Mouse (Mus musculus) C2C12 (cell line): ENCODE measurements around the gene Crtac1. TPM values are rescaled to one million over a fixed set of nuclear protein-coding genes. Genes with fewer than 3 reads are reported as not detected.

Experiments used
- H3K27me3 ChIP-seq: one replicate; pipeline ENCODE4 v1.6.1; 2011; ENCODE audit not compliant: control insufficient read depth, insufficient read depth, insufficient read length
- H3K36me3 ChIP-seq: one replicate; pipeline ENCODE4 v1.6.1; 2011; ENCODE audit not compliant: control insufficient read depth, insufficient read depth
- H3K4me3 ChIP-seq: one replicate; pipeline ENCODE4 v1.5.1; 2011; ENCODE audit warnings: mild to moderate bottlenecking, control low read depth; ENCODE audit not compliant: poor library complexity, insufficient read depth, severe bottlenecking
- H3K79me2 ChIP-seq: one replicate; pipeline ENCODE4 v1.6.1; 2011; ENCODE audit not compliant: control insufficient read depth, insufficient read depth
- H3K79me3 ChIP-seq: one replicate; pipeline ENCODE4 v1.6.1; 2011; ENCODE audit warnings: low read depth, control low read depth
- H3ac ChIP-seq: one replicate; pipeline ENCODE3; 2011; ENCODE audit warnings: low read depth; ENCODE audit not compliant: control insufficient read depth, insufficient read length
- CEBPB ChIP-seq: IDR thresholded peaks from one replicate; pipeline ENCODE4 v1.6.1; 2011; ENCODE audit warnings: low read depth, mild to moderate bottlenecking, control low read depth, moderate library complexity
- CTCF ChIP-seq: IDR thresholded peaks from one replicate; pipeline ENCODE4 v1.5.1; 2011; ENCODE audit not compliant: control insufficient read depth, insufficient read depth, insufficient read length
- FOSL1 ChIP-seq: IDR thresholded peaks from one replicate; pipeline ENCODE4 v1.8.0; 2011; ENCODE audit warnings: mild to moderate bottlenecking, low read length; ENCODE audit not compliant: poor library complexity, insufficient read depth, severe bottlenecking
- MAX ChIP-seq: IDR thresholded peaks from one replicate; pipeline ENCODE4 v1.6.1; 2011; ENCODE audit warnings: mild to moderate bottlenecking, control low read depth
- MYOD1 ChIP-seq: IDR thresholded peaks from one replicate; pipeline ENCODE4 v1.6.1; 2011; ENCODE audit warnings: low read depth; ENCODE audit not compliant: control insufficient read depth, insufficient read length
- MYOG ChIP-seq: IDR thresholded peaks from one replicate; pipeline ENCODE4 v1.6.1; 2011; ENCODE audit not compliant: control insufficient read depth, insufficient read length; ENCODE audit errors: extremely low read depth
- USF1 ChIP-seq: IDR thresholded peaks from one replicate; pipeline ENCODE4 v1.6.1; 2011; ENCODE audit warnings: low read depth, mild to moderate bottlenecking, control low read depth, moderate library complexity
- polyA plus RNA-seq: library from polyadenylated mRNA; unstranded; fragments of >200 nt; fragmentation: generic; extraction: Trizol; gene quantifications from one replicate; pipeline ENCODE4 v1.2.1, GENCODE M21; 2012; ENCODE audit warnings: missing spikeins

Crtac1 gene
- polyA plus RNA-seq, 1 experiment, result not detected

DNA sequence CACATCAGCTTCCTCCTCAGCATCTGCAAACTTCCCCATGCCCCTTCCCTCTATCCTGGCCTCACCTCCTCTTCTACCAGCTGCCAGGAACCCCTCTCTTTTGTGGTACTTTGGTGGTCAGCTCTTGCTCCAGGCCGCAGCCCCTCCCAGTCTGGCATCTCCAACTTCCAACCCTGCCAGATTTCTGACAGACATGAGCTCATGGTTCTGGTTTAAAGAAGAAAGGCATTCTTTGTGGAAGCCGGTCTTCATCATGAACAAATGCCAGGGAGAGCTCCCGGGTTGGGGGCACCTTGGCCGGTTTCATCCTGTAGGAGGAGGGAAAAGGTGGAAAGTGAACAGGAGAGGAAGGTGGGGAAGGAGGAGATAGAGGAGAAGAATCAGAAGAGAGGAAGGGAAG is 4.0 kb upstream of the Crtac1 start:
- Histone ChIP-seq H3K27me3 (peaks cover 51% of the 10 kb centered on the region), H3K79me2 (no peaks in the 10 kb centered on the region), H3K4me3 (no peak overlapping the region), H3K36me3 (no peaks in the 10 kb centered on the region), H3K79me3 (no peaks in the 10 kb centered on the region), H3ac (no peak overlapping the region)
- TF ChIP-seq FOSL1 (no peak), CTCF (no peak), MAX (no peak), USF1 (no peak), MYOG (no peak)

DNA sequence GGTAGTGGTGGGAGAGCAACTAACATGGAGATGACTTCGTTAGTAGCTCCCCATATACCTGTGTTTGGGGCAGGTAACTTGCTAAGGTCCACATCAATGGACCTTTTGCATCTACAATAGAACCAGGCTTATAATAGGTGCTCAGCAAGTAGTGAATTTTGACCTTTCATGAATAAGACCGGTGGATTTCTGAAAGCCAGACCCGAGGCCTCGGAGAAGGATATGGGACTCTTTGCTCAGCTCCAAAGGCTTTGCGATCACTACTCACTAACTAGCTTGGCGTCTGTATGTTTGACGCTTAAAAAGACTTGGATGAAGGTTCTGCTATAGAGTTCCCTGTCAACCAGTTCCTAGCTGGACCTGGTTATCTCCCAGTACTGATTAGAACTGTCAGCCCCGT is 1.2 kb upstream of the Crtac1 start:
- no peaks in the 10 kb centered on the region for H3K79me3 ChIP-seq
- no peak overlapping the region for H3K4me3 ChIP-seq
- H3ac ChIP-seq, result no peak overlapping the region
- H3K27me3 ChIP-seq, result peaks cover 52% of the 10 kb centered on the region
- H3K36me3 ChIP-seq, result no peaks in the 10 kb centered on the region
- TF ChIP-seq MYOD1, result no peak
- H3K79me2 ChIP-seq, result no peaks in the 10 kb centered on the region

DNA sequence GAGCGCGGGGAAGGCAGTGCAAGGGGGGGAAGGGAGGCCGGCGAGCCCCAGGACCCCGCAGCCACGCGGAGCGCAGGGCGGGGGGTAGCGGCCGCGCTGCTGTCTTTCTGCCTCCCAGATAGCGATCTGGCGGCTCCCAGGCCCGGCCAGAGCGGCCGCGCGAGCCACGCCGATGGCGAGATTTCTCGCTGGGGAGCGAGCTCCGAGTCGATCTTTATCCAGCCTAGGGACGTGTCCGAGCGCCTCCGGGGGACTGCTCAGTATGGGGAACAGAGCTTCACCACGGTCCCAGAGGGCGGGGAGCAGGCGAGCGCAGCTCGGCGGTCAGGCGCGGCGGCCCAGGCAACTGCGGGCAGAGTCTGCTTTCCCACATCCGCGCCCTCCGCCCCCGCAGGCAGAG is 608 bp upstream of the Crtac1 start:
- H3ac ChIP-seq, result no peak overlapping the region
- H3K79me2 ChIP-seq, result no peaks in the 10 kb centered on the region
- H3K4me3 ChIP-seq, result no peak overlapping the region
- H3K36me3 ChIP-seq, result no peaks in the 10 kb centered on the region
- H3K79me3 ChIP-seq, result no peaks in the 10 kb centered on the region
- TF ChIP-seq FOSL1 (no peak), MYOD1 (no peak)
- peaks cover 49% of the 10 kb centered on the region for H3K27me3 ChIP-seq

DNA sequence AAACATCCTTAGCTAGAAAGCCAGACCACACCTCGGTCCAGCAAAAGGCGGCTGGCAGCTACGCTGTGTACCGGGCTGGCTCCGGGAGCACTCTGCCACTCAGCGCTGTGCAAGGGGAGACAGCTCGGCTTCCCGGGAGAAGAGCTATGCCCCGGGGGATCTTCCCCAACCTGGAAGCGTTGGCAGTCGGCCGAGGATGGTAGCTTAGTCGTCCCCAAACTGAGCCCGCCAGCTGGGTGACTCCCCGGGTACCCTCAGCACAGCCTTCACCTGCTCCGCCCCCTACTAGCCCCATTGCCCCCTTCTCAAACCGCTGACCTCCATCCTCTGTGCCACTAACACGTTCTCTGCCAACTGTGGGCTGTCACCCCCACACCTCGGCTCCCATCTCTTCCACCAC is 602 bp downstream of the Crtac1 start:
- TF ChIP-seq CEBPB, result no peak
- no peak for TF ChIP-seq FOSL1
- TF ChIP-seq MAX, result no peak
- no peak for TF ChIP-seq USF1
- no peak for TF ChIP-seq CTCF
- no peak for TF ChIP-seq MYOG
- TF ChIP-seq MYOD1, result no peak
- Histone ChIP-seq H3K79me2 (no peaks in the 10 kb centered on the region), H3K79me3 (no peaks in the 10 kb centered on the region), H3K4me3 (no peak overlapping the region), H3K36me3 (no peaks in the 10 kb centered on the region), H3K27me3 (peaks cover 49% of the 10 kb centered on the region), H3ac (no peak overlapping the region)

DNA sequence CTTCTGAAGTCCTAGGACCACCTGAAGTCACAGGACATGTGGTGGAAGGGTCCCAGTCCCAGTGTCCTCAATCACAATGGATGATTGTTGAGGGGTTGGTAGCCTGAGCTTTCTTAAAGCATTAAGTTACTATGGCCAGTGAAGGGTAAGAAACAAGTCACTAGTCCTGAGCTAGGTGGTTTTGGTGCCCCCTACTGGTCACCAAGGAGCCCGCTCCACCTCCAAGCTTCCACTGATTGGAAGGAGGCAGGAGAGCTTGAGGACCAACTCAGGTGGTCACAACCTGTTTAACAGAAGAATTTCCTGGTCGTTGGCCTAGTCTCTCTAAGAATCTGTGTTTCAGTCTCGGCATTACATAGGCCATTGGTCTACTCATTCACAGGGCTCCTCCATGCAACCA is 2.2 kb downstream of the Crtac1 start:
- no peaks in the 10 kb centered on the region for H3K79me2 ChIP-seq
- H3K27me3 ChIP-seq, result peaks cover 38% of the 10 kb centered on the region
- H3K4me3 ChIP-seq, result no peak overlapping the region
- no peaks in the 10 kb centered on the region for H3K79me3 ChIP-seq
- H3K36me3 ChIP-seq, result no peaks in the 10 kb centered on the region
- no peak overlapping the region for H3ac ChIP-seq
- TF ChIP-seq FOSL1, result no peak
- TF ChIP-seq CTCF, result no peak
- no peak for TF ChIP-seq MYOD1

DNA sequence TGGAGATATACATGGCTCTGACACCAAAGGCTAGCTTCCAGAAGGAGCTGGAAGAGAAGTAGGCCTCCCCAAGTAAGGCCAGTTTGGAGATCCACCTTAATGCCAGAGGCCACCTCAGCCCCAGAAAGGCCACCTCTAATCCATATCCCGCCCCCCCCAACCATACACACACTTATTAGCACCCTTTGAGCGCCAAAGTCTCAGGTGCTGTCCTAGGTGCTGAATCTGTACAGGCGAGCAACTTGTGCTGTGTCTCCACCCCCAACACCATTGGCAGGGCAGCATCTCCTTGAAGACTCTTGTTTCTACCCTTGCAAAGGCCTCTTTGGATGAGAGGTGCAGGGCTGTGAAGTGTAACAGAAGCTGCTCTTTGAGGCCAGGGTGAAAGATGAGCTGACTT is 6.4 kb downstream of the Crtac1 start:
- Histone ChIP-seq H3ac (no peak overlapping the region), H3K79me3 (no peaks in the 10 kb centered on the region), H3K27me3 (peaks cover 10% of the 10 kb centered on the region), H3K79me2 (no peaks in the 10 kb centered on the region), H3K36me3 (no peaks in the 10 kb centered on the region), H3K4me3 (no peak overlapping the region)
- TF ChIP-seq CTCF, result no peak
- no peak for TF ChIP-seq MAX
- no peak for TF ChIP-seq CEBPB
- no peak for TF ChIP-seq FOSL1
- TF ChIP-seq USF1, result no peak
- no peak for TF ChIP-seq MYOG
- TF ChIP-seq MYOD1, result no peak
